Mouse (Mus musculus): ENCODE measurements around the gene BC051019. TPM values are rescaled to one million over a fixed set of nuclear protein-coding genes. Genes with fewer than 3 reads are reported as not detected.

BC051019 gene
- polyA plus RNA-seq, 1 experiment from 2014 or later: 0.14 TPM

- no peak overlapping the region for H3K9ac ChIP-seq
- no peak overlapping the region for H3K27ac ChIP-seq
- no peaks in the 10 kb centered on the region for H3K9me3 ChIP-seq
- no peak for ATAC-seq
- H3K36me3 ChIP-seq: no peaks in the 10 kb centered on the region
- H3K27me3 ChIP-seq (replicated peaks): no peaks in the 10 kb centered on the region
- WGBS: 51% methylated on average over 3 of the region's 3 CpGs
- H3K4me2 ChIP-seq (replicated peaks): peak overlapping the region; percentile 81
- H3K4me3 ChIP-seq (replicated peaks): peak overlapping the region; percentile 74
- H3K4me1 ChIP-seq (replicated peaks): peaks cover 3% of the 10 kb centered on the region; the same call in 1 of the 2 replicates
These were observed 19.2 kb downstream of the BC051019 start for GRCm38 (mm10) chr7:109704461-109704860.

- H3K4me3 ChIP-seq (replicated peaks): peak overlapping the region; percentile 74
- H3K36me3 ChIP-seq: no peaks in the 10 kb centered on the region
- no peaks in the 10 kb centered on the region for H3K27me3 ChIP-seq (replicated peaks)
- H3K9ac ChIP-seq: peak overlapping the region; percentile 71
- H3K9me3 ChIP-seq: no peaks in the 10 kb centered on the region
- peak overlapping the region; percentile 81 for H3K4me2 ChIP-seq (replicated peaks)
- WGBS: 2% methylated on average over 17 of the region's 17 CpGs
- H3K27ac ChIP-seq: peak overlapping the region; percentile 72
- peaks cover 3% of the 10 kb centered on the region; the same call in 1 of the 2 replicates for H3K4me1 ChIP-seq (replicated peaks)
- no peak; the same call in 1 of the 2 replicates for ATAC-seq
These were observed 19.7 kb downstream of the BC051019 start for GRCm38 (mm10) chr7:109704016-109704377.

GRCm38 (mm10) chr7:109703190-109704015 is 20.2 kb downstream of the BC051019 start, which contains the start of the genes St5 and Akip1:
St5 (minus strand) TSS chr7:109703605.
Akip1 (plus strand) TSS chr7:109703690.
- H3K9me3 ChIP-seq: no peaks in the 10 kb centered on the region
- H3K4me2 ChIP-seq (replicated peaks): peak within 1 kb of the TSS; percentile 81
- H3K36me3 ChIP-seq: no peaks in the 10 kb centered on the region
- H3K27me3 ChIP-seq (replicated peaks): no peaks in the 10 kb centered on the region
- ATAC-seq: peak; percentile 97
- under 1% methylated on average over 61 of the region's 61 CpGs for WGBS
- H3K4me1 ChIP-seq (replicated peaks): peaks cover 3% of the 10 kb centered on the region; the same call in 1 of the 2 replicates
- H3K9ac ChIP-seq: peak within 1 kb of the TSS; percentile 71
- H3K4me3 ChIP-seq (replicated peaks): peak within 1 kb of the TSS; percentile 74
- peak within 1 kb of the TSS; percentile 72 for H3K27ac ChIP-seq

GRCm38 (mm10) chr7:109702721-109703120 is 20.9 kb downstream of the BC051019 start:
- H3K9me3 ChIP-seq: no peaks in the 10 kb centered on the region
- H3K4me2 ChIP-seq (replicated peaks): peak overlapping the region; percentile 81
- peaks cover 3% of the 10 kb centered on the region; the same call in 1 of the 2 replicates for H3K4me1 ChIP-seq (replicated peaks)
- no peak for ATAC-seq
- no peak overlapping the region for H3K4me3 ChIP-seq (replicated peaks)
- H3K27me3 ChIP-seq (replicated peaks): no peaks in the 10 kb centered on the region
- no peaks in the 10 kb centered on the region for H3K36me3 ChIP-seq
- WGBS: 56% methylated on average over 4 of the region's 4 CpGs
- H3K9ac ChIP-seq: no peak overlapping the region
- no peak overlapping the region for H3K27ac ChIP-seq

- Histone ChIP-seq H3K9me3 (no peaks in the 10 kb centered on the region), H3K27me3 (replicated peaks) (no peaks in the 10 kb centered on the region), H3K4me1 (replicated peaks) (peaks cover 3% of the 10 kb centered on the region; the same call in 1 of the 2 replicates), H3K4me3 (replicated peaks) (no peak overlapping the region), H3K9ac (no peak overlapping the region), H3K36me3 (no peaks in the 10 kb centered on the region), H3K4me2 (replicated peaks) (no peak overlapping the region), H3K27ac (no peak overlapping the region)
- ATAC-seq: no peak
These were observed 23.4 kb downstream of the BC051019 start for GRCm38 (mm10) chr7:109700213-109700612.

GRCm38 (mm10) chr7:109695339-109695726 is 28.3 kb downstream of the BC051019 start:
- 0 out of 2 replicates have a peak, but pooled peaks cover 4% of the 10 kb centered on the region for H3K4me1 ChIP-seq (replicated peaks)
- H3K9me3 ChIP-seq: no peaks in the 10 kb centered on the region
- H3K27ac ChIP-seq: no peak overlapping the region
- ATAC-seq: no peak
- no peak overlapping the region for H3K9ac ChIP-seq
- H3K27me3 ChIP-seq (replicated peaks): no peaks in the 10 kb centered on the region
- H3K4me3 ChIP-seq (replicated peaks): no peak overlapping the region
- H3K4me2 ChIP-seq (replicated peaks): no peak overlapping the region
- 88% methylated on average over 10 of the region's 10 CpGs for WGBS
- H3K36me3 ChIP-seq: no peaks in the 10 kb centered on the region

GRCm38 (mm10) chr7:109694576-109695338 is 28.9 kb downstream of the BC051019 start:
- Histone ChIP-seq H3K4me3 (replicated peaks) (no peak overlapping the region), H3K9ac (no peak overlapping the region), H3K36me3 (no peaks in the 10 kb centered on the region), H3K4me2 (replicated peaks) (no peak overlapping the region), H3K4me1 (replicated peaks) (0 out of 2 replicates have a peak, but pooled peaks cover 4% of the 10 kb centered on the region), H3K27me3 (replicated peaks) (no peaks in the 10 kb centered on the region), H3K9me3 (no peaks in the 10 kb centered on the region), H3K27ac (no peak overlapping the region)
- 88% methylated on average over 13 of the region's 13 CpGs for WGBS
- ATAC-seq: no peak

GRCm38 (mm10) chr7:109690961-109691360 is 32.7 kb downstream of the BC051019 start:
- no peak overlapping the region for H3K4me2 ChIP-seq (replicated peaks)
- 65% methylated on average over 5 of the region's 5 CpGs for WGBS
- no peaks in the 10 kb centered on the region for H3K36me3 ChIP-seq
- no peaks in the 10 kb centered on the region for H3K9me3 ChIP-seq
- H3K4me1 ChIP-seq (replicated peaks): 0 out of 2 replicates have a peak, but pooled peaks cover 4% of the 10 kb centered on the region
- H3K27me3 ChIP-seq (replicated peaks): no peaks in the 10 kb centered on the region
- no peak overlapping the region for H3K9ac ChIP-seq
- no peak overlapping the region for H3K4me3 ChIP-seq (replicated peaks)
- ATAC-seq: no peak; the same call in 1 of the 2 replicates
- 0 out of 2 replicates have a peak overlapping the region, but pooled peaks have one; percentile 27 for H3K27ac ChIP-seq

GRCm38 (mm10) chr7:109690101-109690500 is 33.5 kb downstream of the BC051019 start:
- no peaks in the 10 kb centered on the region for H3K9me3 ChIP-seq
- WGBS: 90% methylated on average over 3 of the region's 3 CpGs
- H3K27me3 ChIP-seq (replicated peaks): no peaks in the 10 kb centered on the region
- H3K4me1 ChIP-seq (replicated peaks): 0 out of 2 replicates have a peak, but pooled peaks cover 4% of the 10 kb centered on the region
- no peak overlapping the region for H3K4me3 ChIP-seq (replicated peaks)
- no peak overlapping the region for H3K4me2 ChIP-seq (replicated peaks)
- no peak overlapping the region for H3K9ac ChIP-seq
- H3K27ac ChIP-seq: no peak overlapping the region
- no peak for ATAC-seq
- no peaks in the 10 kb centered on the region for H3K36me3 ChIP-seq

GRCm38 (mm10) chr7:109686585-109687128 is 37.0 kb downstream of the BC051019 start:
- no peak overlapping the region for H3K4me2 ChIP-seq (replicated peaks)

GRCm38 (mm10) chr7:109680879-109681278 is 42.8 kb downstream of the BC051019 start:
- Histone ChIP-seq H3K27me3 (replicated peaks) (no peaks in the 10 kb centered on the region), H3K4me1 (replicated peaks) (no peaks in the 10 kb centered on the region), H3K36me3 (no peaks in the 10 kb centered on the region), H3K4me3 (replicated peaks) (no peak overlapping the region), H3K4me2 (replicated peaks) (no peak overlapping the region), H3K9ac (no peak overlapping the region), H3K9me3 (no peaks in the 10 kb centered on the region), H3K27ac (no peak overlapping the region)
- no peak for ATAC-seq
- 100% methylated on average over 1 of the region's 1 CpGs for WGBS

More at GRCm38 (mm10) chr7:109686585-109687128, 37.0 kb downstream of the BC051019 start:
- H3K27me3 ChIP-seq (replicated peaks): no peaks in the 10 kb centered on the region
- 0 out of 2 replicates have a peak, but pooled peaks cover 4% of the 10 kb centered on the region for H3K4me1 ChIP-seq (replicated peaks)
- ATAC-seq: no peak
- H3K36me3 ChIP-seq: no peaks in the 10 kb centered on the region
- H3K4me3 ChIP-seq (replicated peaks): no peak overlapping the region
- no peak overlapping the region for H3K9ac ChIP-seq
- WGBS: 44% methylated on average over 9 of the region's 9 CpGs
- no peaks in the 10 kb centered on the region for H3K9me3 ChIP-seq
- H3K27ac ChIP-seq: no peak overlapping the region

- no peak overlapping the region for H3K9ac ChIP-seq
- no peak for ATAC-seq
These were observed 43.4 kb downstream of the BC051019 start for GRCm38 (mm10) chr7:109680284-109680683.

More at GRCm38 (mm10) chr7:109680284-109680683, 43.4 kb downstream of the BC051019 start:
- Histone ChIP-seq H3K4me2 (replicated peaks) (no peak overlapping the region), H3K9me3 (no peaks in the 10 kb centered on the region), H3K27me3 (replicated peaks) (no peaks in the 10 kb centered on the region), H3K27ac (no peak overlapping the region), H3K4me3 (replicated peaks) (no peak overlapping the region), H3K4me1 (replicated peaks) (0 out of 2 replicates have a peak, but pooled peaks cover 5% of the 10 kb centered on the region), H3K36me3 (no peaks in the 10 kb centered on the region)
- WGBS: 85% methylated on average over 2 of the region's 2 CpGs
